Mouse (Mus musculus): Measurements from ENCODE around the gene Mrpl47. TPM values are rescaled to one million over a fixed set of nuclear protein-coding genes. Genes with fewer than 3 reads are reported as not detected.
A peak's percentile ranks its signal among the peaks of the same experiment; 100 is the strongest.
"Not testable (repeated sequence)": the region's sequence is repeated elsewhere in the genome, so short reads cannot be mapped to it uniquely, and the experiment has no call there.

Gene Mrpl47
- polyA plus RNA-seq, 1 experiment from 2014 or later: 33.7 TPM

DNA sequence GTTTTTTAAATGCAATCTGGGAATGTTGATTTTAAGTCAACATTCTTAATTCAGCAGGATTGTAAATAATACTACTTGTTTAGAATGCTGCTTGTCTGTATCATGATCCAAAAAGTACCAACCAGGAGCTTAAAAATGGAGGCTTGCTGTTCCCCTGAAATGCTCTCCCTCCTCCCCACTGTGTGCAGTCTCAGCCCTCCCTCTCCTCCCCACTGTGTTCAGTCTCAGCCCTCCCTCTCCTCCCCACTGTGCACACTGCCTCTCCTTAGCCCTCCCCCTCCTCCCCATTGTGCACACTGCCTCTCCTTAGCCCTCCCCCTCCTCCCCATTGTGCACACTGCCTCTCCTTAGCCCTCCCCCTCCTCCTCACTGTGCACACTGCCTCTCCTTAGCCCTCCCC is 8.0 kb upstream of the Mrpl47 start:
- not testable (repeated sequence) for H3K27ac ChIP-seq (ENCODE audit: low read length); H3K4me2 ChIP-seq (replicated peaks; ENCODE audit: low read depth, low read length); H3K4me1 ChIP-seq (ENCODE audit: control insufficient read depth, insufficient read depth, low read length); ATAC-seq (ENCODE audit: insufficient number of reproducible peaks, insufficient read depth, low FRiP score, low read depth); H3K27me3 ChIP-seq (ENCODE audit: control insufficient read depth, insufficient read depth, low read length); H3K9me3 ChIP-seq (ENCODE audit: control insufficient read depth, low read depth, low read length); H3K9ac ChIP-seq (replicated peaks; ENCODE audit: low read depth, low read length); H3K4me3 ChIP-seq (ENCODE audit: low read depth, low read length)
- peaks cover 27% of the 10 kb centered on the region for H3K36me3 ChIP-seq (ENCODE audit: control insufficient read depth, insufficient read depth, low read length)

DNA sequence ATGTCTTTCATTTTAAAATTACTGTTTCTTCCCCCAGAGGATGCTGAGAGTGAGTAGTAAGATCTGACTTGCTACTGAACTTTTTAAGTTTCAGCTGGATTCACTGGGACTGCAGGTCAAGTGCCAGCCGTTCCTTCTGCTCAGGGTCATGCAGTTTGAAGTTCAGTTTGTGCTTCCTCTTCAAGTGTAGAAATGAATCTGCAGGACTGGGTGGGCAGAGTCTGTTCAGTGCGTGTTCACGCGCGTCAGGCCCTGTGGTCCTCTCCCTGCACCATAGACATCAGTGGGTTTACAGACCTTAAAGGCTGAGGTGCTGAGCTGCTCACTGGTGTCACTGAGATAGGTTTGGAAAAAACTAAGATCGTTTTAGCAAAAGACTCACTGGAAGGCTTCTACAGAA is 7.6 kb upstream of the Mrpl47 start:
- Histone ChIP-seq H3K27me3 (ENCODE audit: control insufficient read depth, insufficient read depth, low read length) (no peaks in the 10 kb centered on the region), H3K4me1 (ENCODE audit: control insufficient read depth, insufficient read depth, low read length) (no peaks in the 10 kb centered on the region), H3K4me2 (replicated peaks; ENCODE audit: low read depth, low read length) (no peak overlapping the region), H3K9ac (replicated peaks; ENCODE audit: low read depth, low read length) (no peak overlapping the region), H3K27ac (ENCODE audit: low read length) (no peak overlapping the region), H3K4me3 (ENCODE audit: low read depth, low read length) (no peak overlapping the region), H3K9me3 (ENCODE audit: control insufficient read depth, low read depth, low read length) (no peaks in the 10 kb centered on the region), H3K36me3 (ENCODE audit: control insufficient read depth, insufficient read depth, low read length) (peaks cover 27% of the 10 kb centered on the region)
- ATAC-seq (ENCODE audit: insufficient number of reproducible peaks, insufficient read depth, low FRiP score, low read depth): no peak
- 95% methylated on average over 6 of the region's 6 CpGs for WGBS

DNA sequence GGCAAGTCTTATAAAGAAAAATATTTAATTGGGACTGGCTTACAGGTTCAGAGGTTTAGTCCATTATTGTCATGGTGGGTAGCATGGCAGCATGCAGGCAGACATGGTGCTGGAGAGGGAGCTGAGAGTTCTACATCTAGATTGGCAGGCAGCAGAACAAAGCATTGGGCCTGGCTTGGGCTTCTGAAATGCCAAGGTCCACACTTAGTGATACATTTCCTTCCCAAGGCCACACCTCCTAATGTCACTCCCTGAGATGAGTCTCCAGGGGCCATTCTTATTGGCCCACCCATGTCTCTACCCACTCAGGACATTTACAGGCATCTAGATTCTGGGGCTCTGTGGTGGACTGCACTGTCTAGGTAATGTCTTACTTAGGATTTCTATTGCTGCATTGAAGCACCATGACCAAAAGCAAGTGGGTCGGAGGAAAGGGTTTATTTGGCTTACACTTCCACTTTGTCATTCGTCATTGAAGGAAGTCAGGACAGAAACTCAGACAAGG is 4.9 kb upstream of the Mrpl47 start:
- Histone ChIP-seq H3K4me3 (ENCODE audit: low read depth, low read length) (no peak overlapping the region), H3K27ac (ENCODE audit: low read length) (no peak overlapping the region), H3K9me3 (ENCODE audit: control insufficient read depth, low read depth, low read length) (no peaks in the 10 kb centered on the region), H3K27me3 (ENCODE audit: control insufficient read depth, insufficient read depth, low read length) (no peaks in the 10 kb centered on the region), H3K9ac (replicated peaks; ENCODE audit: low read depth, low read length) (no peak overlapping the region), H3K4me2 (replicated peaks; ENCODE audit: low read depth, low read length) (no peak overlapping the region), H3K36me3 (ENCODE audit: control insufficient read depth, insufficient read depth, low read length) (peaks cover 18% of the 10 kb centered on the region), H3K4me1 (ENCODE audit: control insufficient read depth, insufficient read depth, low read length) (peaks cover 9% of the 10 kb centered on the region; the same call in 1 of the 2 replicates)
- ATAC-seq (ENCODE audit: insufficient number of reproducible peaks, insufficient read depth, low FRiP score, low read depth): no peak
- WGBS: 70% methylated on average over 2 of the region's 2 CpGs

DNA sequence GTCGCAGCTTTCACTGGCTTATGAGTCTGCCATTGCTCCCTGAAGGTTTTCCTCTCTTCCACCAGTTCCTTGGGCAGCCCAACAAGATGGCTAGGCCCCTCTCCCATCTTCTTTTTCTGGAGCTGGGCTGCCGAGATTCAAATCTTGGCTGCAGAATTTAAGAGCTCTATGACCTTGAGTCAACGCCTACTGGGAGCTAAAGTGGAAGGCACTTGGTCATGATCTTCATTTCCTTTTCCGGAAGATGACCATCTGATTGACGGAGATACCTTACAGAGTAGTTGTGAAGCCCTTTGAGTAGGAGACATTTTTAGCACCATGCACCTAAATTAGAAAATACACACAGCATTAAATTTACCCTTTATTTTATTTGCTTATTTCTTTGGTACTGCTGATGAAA is 1.1 kb upstream of the Mrpl47 start:
- peaks cover 4% of the 10 kb centered on the region for H3K36me3 ChIP-seq (ENCODE audit: control insufficient read depth, insufficient read depth, low read length)
- H3K9ac ChIP-seq (replicated peaks; ENCODE audit: low read depth, low read length): no peak overlapping the region
- H3K4me1 ChIP-seq (ENCODE audit: control insufficient read depth, insufficient read depth, low read length): peaks cover 12% of the 10 kb centered on the region; the same call in 1 of the 2 replicates
- H3K27me3 ChIP-seq (ENCODE audit: control insufficient read depth, insufficient read depth, low read length): no peaks in the 10 kb centered on the region
- WGBS: 90% methylated on average over 5 of the region's 5 CpGs
- no peak for ATAC-seq (ENCODE audit: insufficient number of reproducible peaks, insufficient read depth, low FRiP score, low read depth)
- H3K4me3 ChIP-seq (ENCODE audit: low read depth, low read length): no peak overlapping the region
- no peak overlapping the region for H3K4me2 ChIP-seq (replicated peaks; ENCODE audit: low read depth, low read length)
- no peaks in the 10 kb centered on the region for H3K9me3 ChIP-seq (ENCODE audit: control insufficient read depth, low read depth, low read length)
- H3K27ac ChIP-seq (ENCODE audit: low read length): no peak overlapping the region

DNA sequence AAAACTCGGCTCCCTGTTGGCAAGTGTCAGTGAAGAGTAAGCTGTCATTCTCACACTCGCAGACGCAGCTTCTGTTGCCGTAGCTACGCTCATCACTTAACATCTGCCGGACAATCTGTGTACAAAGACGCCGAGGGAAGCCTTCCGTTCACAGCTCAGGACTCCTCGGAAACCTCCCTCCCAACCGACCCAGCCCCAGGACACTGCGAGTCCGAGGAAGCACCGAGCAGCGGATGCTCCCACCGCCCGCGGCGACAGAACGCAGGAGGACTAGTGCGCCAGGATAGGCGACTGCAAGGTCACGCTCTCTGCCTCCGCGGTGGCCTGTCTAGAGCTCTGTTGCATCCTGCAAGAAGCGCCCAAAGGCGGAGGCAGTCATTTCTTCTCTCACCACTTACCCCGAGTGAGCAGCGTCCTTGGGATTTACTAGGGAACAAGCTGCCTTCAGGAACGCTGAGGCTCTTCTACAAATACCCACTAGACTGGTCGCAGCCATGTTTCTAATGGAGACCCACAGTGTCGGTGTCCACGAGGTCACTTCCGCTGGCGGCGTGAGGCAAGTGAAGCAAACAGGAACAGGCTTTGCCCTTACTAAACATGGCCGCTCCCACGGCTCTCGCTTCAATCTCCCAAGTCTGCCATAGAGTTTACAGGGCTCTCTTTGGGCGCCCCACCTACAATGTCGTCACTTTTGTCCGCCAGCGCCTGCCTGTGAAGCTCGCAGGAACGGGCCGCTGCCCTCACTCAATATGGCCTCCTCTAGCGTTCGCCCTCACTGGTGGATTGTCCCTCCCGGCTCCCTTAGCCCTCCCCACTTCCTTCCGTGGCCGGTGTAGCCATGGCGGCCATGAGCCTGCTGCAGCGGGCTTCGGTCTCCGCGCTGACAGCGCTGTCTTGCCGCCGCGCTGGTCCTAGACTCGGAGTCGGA is 897 bp downstream of the Mrpl47 start, which contains the start of gene Ndufb5:
Ndufb5 (plus strand) TSS at position 747 of the 928 bp plus-strand sequence.
- H3K4me2 ChIP-seq (replicated peaks; ENCODE audit: low read depth, low read length): peak within 1 kb of the TSS; percentile 84
- ATAC-seq (ENCODE audit: insufficient number of reproducible peaks, insufficient read depth, low FRiP score, low read depth): peak; percentile 96
- H3K9me3 ChIP-seq (ENCODE audit: control insufficient read depth, low read depth, low read length): no peaks in the 10 kb centered on the region
- peak within 1 kb of the TSS; percentile 72; the same call in 1 of the 2 replicates for H3K27ac ChIP-seq (ENCODE audit: low read length)
- peaks cover 12% of the 10 kb centered on the region; the same call in 1 of the 2 replicates for H3K4me1 ChIP-seq (ENCODE audit: control insufficient read depth, insufficient read depth, low read length)
- peak within 1 kb of the TSS; percentile 87 for H3K9ac ChIP-seq (replicated peaks; ENCODE audit: low read depth, low read length)
- H3K4me3 ChIP-seq (ENCODE audit: low read depth, low read length): peak within 1 kb of the TSS; percentile 83
- H3K27me3 ChIP-seq (ENCODE audit: control insufficient read depth, insufficient read depth, low read length): no peaks in the 10 kb centered on the region
- H3K36me3 ChIP-seq (ENCODE audit: control insufficient read depth, insufficient read depth, low read length): peaks cover 17% of the 10 kb centered on the region
- WGBS: under 1% methylated on average over 62 of the region's 62 CpGs

DNA sequence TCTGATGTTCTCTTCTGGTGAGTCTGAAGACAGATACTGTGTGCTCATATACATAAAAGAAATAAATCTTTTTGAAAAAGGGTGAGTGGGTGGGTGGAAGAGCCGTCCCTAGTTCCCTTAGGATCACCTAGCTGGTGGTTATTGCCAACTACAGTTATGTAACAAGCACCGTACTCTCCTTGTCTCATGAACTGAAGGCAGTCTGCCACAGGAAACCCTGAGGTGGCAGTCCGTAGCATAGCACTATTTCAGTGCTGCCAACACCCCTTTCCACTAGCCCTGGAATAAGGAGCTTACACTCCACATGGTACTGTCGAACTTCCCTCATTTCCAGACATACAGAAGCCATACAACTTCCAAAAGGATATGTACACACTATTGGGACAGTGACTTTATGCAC is 9.5 kb downstream of the Mrpl47 start:
- Histone ChIP-seq H3K4me3 (ENCODE audit: low read depth, low read length) (no peak overlapping the region), H3K9me3 (ENCODE audit: control insufficient read depth, low read depth, low read length) (no peaks in the 10 kb centered on the region), H3K27ac (ENCODE audit: low read length) (no peak overlapping the region), H3K36me3 (ENCODE audit: control insufficient read depth, insufficient read depth, low read length) (peaks cover 69% of the 10 kb centered on the region), H3K4me1 (ENCODE audit: control insufficient read depth, insufficient read depth, low read length) (no peaks in the 10 kb centered on the region), H3K9ac (replicated peaks; ENCODE audit: low read depth, low read length) (no peak overlapping the region), H3K27me3 (ENCODE audit: control insufficient read depth, insufficient read depth, low read length) (no peaks in the 10 kb centered on the region), H3K4me2 (replicated peaks; ENCODE audit: low read depth, low read length) (no peak overlapping the region)
- ATAC-seq (ENCODE audit: insufficient number of reproducible peaks, insufficient read depth, low FRiP score, low read depth): no peak
- WGBS: 88% methylated on average over 4 of the region's 4 CpGs

DNA sequence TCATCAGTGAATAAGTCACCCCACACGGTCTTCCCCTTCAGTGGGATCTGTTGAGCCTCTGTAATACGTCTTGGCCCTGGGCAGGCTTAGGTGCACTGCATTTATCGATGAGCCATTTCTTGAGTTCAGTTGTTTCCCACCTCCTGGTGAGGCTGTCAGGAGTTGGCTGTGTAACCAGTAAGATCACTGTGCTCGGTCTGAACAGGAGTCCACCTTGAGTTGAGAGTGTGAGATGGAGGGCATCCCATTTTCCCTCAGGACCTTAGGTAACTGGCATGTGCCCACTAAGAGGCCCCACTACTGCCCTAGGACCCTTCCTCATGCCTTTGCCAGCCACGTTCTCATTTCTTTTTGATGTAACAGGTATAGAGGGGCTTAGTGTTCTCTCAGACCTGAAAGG is 11.5 kb downstream of the Mrpl47 start:
- no peaks in the 10 kb centered on the region for H3K27me3 ChIP-seq (ENCODE audit: control insufficient read depth, insufficient read depth, low read length)
- ATAC-seq (ENCODE audit: insufficient number of reproducible peaks, insufficient read depth, low FRiP score, low read depth): no peak
- no peak overlapping the region for H3K4me3 ChIP-seq (ENCODE audit: low read depth, low read length)
- H3K36me3 ChIP-seq (ENCODE audit: control insufficient read depth, insufficient read depth, low read length): peaks cover 70% of the 10 kb centered on the region
- no peaks in the 10 kb centered on the region for H3K9me3 ChIP-seq (ENCODE audit: control insufficient read depth, low read depth, low read length)
- no peak overlapping the region for H3K4me2 ChIP-seq (replicated peaks; ENCODE audit: low read depth, low read length)
- H3K27ac ChIP-seq (ENCODE audit: low read length): no peak overlapping the region
- no peaks in the 10 kb centered on the region for H3K4me1 ChIP-seq (ENCODE audit: control insufficient read depth, insufficient read depth, low read length)
- no peak overlapping the region for H3K9ac ChIP-seq (replicated peaks; ENCODE audit: low read depth, low read length)
- 92% methylated on average over 5 of the region's 5 CpGs for WGBS

DNA sequence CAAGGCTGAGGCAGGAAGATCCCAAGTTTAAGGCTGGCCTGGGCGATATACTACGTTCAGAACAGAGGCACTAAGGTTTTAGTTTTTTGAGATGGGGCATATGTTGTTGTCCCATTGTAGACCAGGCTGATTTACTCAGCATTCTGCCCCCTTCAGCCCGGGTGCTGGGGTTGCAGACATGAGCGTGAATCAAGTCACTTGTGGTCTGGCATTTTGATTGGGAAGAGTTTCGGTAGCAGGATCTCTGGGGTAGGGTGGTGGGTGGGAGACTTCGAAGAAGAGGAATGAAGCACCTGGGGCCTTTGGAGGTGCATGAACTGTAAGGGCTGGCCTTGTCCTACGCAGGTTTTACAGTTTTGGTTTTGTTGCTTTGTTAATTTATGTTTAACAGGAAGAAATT is 13.2 kb downstream of the Mrpl47 start:
- 92% methylated on average over 7 of the region's 7 CpGs for WGBS
- Histone ChIP-seq H3K9me3 (ENCODE audit: control insufficient read depth, low read depth, low read length) (no peaks in the 10 kb centered on the region), H3K9ac (replicated peaks; ENCODE audit: low read depth, low read length) (no peak overlapping the region), H3K4me1 (ENCODE audit: control insufficient read depth, insufficient read depth, low read length) (no peaks in the 10 kb centered on the region), H3K27ac (ENCODE audit: low read length) (no peak overlapping the region), H3K27me3 (ENCODE audit: control insufficient read depth, insufficient read depth, low read length) (no peaks in the 10 kb centered on the region), H3K36me3 (ENCODE audit: control insufficient read depth, insufficient read depth, low read length) (peaks cover 73% of the 10 kb centered on the region), H3K4me3 (ENCODE audit: low read depth, low read length) (no peak overlapping the region), H3K4me2 (replicated peaks; ENCODE audit: low read depth, low read length) (no peak overlapping the region)
- ATAC-seq (ENCODE audit: insufficient number of reproducible peaks, insufficient read depth, low FRiP score, low read depth): no peak
